Mouse (Mus musculus): ENCODE measurements around the gene Ces2h. TPM values are rescaled to one million over a fixed set of nuclear protein-coding genes. Genes with fewer than 3 reads are reported as not detected.

Gene Ces2h
- polyA plus RNA-seq (2012), result not detected in 2 replicates

DNA sequence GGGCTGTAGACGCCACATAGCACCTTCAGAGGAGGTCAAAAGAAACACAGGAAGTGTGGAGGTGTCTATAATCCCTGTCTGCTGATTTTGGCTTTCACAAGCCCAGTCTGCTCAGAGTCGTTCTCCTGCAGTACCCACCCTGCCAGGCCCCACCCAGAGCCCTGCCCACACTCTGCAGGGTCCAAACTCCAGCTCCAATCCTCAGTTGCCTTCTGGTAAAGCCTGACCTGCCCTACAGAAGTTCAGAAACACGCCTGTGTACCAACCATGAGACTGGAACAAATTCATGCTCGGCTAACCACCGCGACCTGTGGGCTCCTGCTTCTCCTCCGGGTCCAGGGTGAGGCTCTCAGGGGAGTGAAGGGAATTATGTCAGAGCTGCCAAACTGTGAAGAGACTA is at the start of gene Ces2h:
Gene Ces2h (plus strand): TSS at position 268 of the 400 bp plus-strand sequence.

DNA sequence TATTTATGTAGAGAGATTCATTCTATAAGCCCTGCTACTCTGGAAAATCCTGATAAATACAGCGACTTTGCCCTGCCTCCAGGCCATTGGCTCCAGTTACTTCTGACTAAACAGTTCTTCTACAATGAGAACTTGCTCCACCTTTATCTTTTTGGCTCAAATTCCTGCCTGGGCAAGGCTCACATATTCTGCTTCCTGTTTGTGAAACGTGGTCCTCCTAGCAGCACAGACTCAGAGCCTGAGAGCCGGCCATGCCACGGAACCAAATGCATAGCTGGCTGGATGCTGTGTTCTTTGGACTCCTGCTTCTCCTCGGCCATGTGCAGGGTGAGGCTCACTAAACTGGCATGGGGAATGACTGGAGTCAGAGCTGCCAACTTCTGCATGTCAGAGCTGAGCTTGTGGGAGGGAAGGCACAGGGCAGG is 39.1 kb upstream of the Ces2h start, which contains the start of gene Ces2g:
Gene Ces2g (plus strand): TSS at position 182 of the 425 bp plus-strand sequence.

DNA sequence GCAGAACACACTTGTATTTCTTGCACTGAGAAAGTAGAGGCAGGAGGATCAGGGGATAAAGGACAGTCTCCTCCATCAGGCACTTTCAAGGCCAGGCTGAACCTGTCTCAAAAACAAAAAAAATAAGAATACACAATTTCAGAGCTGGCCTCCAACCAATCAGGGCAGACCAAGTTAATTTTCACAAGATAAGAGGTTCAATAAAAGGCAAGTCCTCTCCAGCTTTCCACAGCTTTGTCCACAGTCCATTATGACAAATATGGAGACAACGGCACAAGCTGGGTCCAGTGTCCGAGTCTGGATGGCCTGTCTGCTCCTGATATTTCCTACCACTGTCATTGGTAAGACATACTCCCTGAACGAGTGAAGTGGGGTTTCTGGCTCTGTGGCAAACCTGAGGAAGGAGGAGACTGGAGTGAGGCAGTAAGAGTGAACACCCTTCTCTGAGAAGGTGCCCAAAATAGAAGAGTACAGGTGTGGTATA is 47.8 kb downstream of the Ces2h start, which contains the start of gene Ces3a:
Gene Ces3a (plus strand): TSS at position 231 of the 484 bp plus-strand sequence.

Other genes starting within 250 kb of the Ces2h start
- not detected in 2 replicates for gene Ces2b, start 169.3 kb upstream of the Ces2h start, polyA plus RNA-seq (2012)
- 0.04 TPM in 1 of 2 replicates, not detected in the other for gene Ces2c, start 153.8 kb upstream of the Ces2h start, polyA plus RNA-seq (2012)
- not detected in 2 replicates for gene Ces2e, start 74.6 kb upstream of the Ces2h start, polyA plus RNA-seq (2012)
- gene Ces2f, start 53.5 kb upstream of the Ces2h start, polyA plus RNA-seq (2012), result not detected in 2 replicates
- 9.4 and 10.8 TPM in 2 replicates for gene Ces2g, start 39.1 kb upstream of the Ces2h start, polyA plus RNA-seq (2012)
- not detected in 2 replicates for gene Ces3a, start 47.7 kb downstream of the Ces2h start, polyA plus RNA-seq (2012)
- gene Ces3b, start 82.9 kb downstream of the Ces2h start, polyA plus RNA-seq (2012), result not detected in 2 replicates
- gene Ces4a, start 130.9 kb downstream of the Ces2h start, polyA plus RNA-seq (2012), result not detected in 2 replicates
- gene Cbfb, start 169.8 kb downstream of the Ces2h start, polyA plus RNA-seq (2012), result 37.9 and 39.6 TPM in 2 replicates
- 5.9 and 6.6 TPM in 2 replicates for gene D230025D16Rik, start 224.3 kb downstream of the Ces2h start, polyA plus RNA-seq (2012)

Data from megakaryocyte-erythroid progenitor cell, adult 5 weeks (primary cell).